Mouse (Mus musculus): ENCODE measurements around the gene Asic1. TPM values are rescaled to one million over a fixed set of nuclear protein-coding genes. Genes with fewer than 3 reads are reported as not detected.
"Not testable (repeated sequence)": the region's sequence is repeated elsewhere in the genome, so short reads cannot be mapped to it uniquely, and the experiment has no call there.

Asic1 gene
- polyA plus RNA-seq, 1 experiment from 2014 or later = 63.6 TPM

DNA sequence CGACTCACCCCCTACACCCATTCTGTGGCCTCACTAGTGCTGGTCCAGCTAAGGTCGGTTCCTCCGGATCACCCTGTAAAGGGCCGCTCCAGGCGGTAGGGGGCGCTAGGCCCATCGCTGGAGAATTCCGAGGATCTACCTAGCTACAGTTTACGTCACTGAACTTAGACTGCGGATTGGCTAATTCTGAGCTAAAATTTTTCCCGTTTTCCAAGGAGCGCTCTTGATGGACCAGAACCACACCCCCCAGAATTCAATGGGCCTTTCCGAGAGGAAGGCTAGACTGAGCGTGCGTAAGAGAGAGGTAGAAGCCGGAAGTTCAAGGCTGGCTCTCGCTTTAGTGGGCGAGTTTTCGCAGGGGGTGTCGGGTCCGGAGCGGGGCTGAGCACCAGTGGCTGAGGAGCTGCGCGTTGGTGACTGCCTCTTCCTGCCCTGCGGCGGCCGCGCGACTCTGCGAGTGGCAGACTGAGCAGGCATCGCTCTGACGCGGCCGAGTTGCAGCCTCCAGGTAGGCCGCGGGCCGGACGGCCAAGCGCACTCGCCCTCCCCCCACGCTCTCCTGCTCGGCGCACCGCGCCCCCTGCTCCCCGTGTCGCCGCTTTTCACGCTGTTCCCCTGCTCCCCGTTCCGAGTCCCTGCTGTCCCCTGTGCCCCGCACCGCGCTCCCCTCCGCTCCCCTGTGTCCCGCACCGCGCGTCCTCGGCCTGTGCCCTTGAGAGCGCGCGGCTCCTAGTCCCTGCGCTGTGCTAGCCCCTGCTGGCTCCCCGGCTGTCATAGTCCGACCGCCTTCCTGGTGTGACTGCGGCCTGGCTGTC, 55.4 kb downstream of the Asic1 start, which contains the start of gene Cox14:
Gene Cox14, plus strand, starts transcription at position 278 of the 815 bp plus-strand sequence.
- H3K27me3 ChIP-seq = no peaks in the 10 kb centered on the region
- under 1% methylated on average over 68 of the region's 68 CpGs for WGBS
- ATAC-seq (ENCODE audit: low FRiP score, low read depth) = peak; percentile 96

DNA sequence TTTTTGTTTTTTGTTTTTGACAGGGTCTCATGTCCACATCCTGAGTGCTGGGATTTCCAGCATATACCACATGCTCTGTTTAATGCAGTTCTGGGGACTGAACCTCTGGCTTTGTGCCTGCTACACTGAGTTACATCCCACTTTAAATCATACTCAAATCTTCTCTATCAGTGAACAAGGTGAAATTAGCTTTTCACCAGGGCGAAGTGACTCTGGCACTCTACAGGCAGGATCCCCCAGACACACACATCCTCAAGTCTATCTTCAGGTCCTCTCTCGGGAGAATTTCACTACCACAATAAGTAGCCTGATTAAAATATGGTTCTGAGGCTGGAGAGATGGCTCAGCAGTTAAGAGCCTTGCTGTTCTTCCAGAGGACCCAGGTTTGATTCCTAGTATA, 56.4 kb downstream of the Asic1 start:
- peaks cover 23% of the 10 kb centered on the region for H3K36me3 ChIP-seq
- peak overlapping the region; percentile 98 for H3K9ac ChIP-seq
- no peak for ATAC-seq (ENCODE audit: low FRiP score, low read depth)
- 81% methylated on average over 2 of the region's 2 CpGs for WGBS
- H3K4me3 ChIP-seq = peak overlapping the region; percentile 96
- peaks cover 29% of the 10 kb centered on the region for H3K4me1 ChIP-seq (replicated peaks)
- H3K27me3 ChIP-seq = no peaks in the 10 kb centered on the region
- H3K9me3 ChIP-seq = no peaks in the 10 kb centered on the region
- H3K27ac ChIP-seq (replicated peaks) = peak overlapping the region; percentile 89
- peak overlapping the region; percentile 76 for H3K4me2 ChIP-seq

More for the DNA sequence above, 55.4 kb downstream of the Asic1 start, which contains the start of gene Cox14:
- Histone ChIP-seq H3K36me3 (peaks cover 22% of the 10 kb centered on the region), H3K4me2 (peak within 1 kb of the TSS; percentile 76), H3K4me3 (peak within 1 kb of the TSS; percentile 96), H3K9me3 (no peaks in the 10 kb centered on the region), H3K27ac (replicated peaks) (peak within 1 kb of the TSS; percentile 89), H3K9ac (peak within 1 kb of the TSS; percentile 98), H3K4me1 (replicated peaks) (peaks cover 29% of the 10 kb centered on the region)

DNA sequence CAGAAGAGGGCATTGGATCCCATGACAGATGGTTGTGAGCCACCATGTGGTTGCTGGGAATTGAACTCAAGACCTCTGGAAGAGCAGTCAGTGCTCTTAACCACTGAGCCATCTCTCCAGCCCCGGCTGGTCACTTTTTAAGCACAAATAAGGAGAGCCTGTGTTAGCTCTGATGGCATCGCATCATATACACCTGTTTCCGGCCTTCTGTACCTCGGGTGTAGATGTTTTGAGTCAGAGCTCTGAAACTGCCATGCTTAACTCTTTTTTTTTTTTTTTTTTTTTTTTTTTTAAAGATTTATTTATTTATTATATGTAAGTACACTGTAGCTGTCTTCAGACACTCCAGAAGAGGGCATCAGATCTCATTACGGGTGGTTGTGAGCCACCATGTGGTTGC, 56.9 kb downstream of the Asic1 start:
- ATAC-seq (ENCODE audit: low FRiP score, low read depth) = not testable (repeated sequence)

GRCm38 (mm10) chr15:99727525-99727924, 57.4 kb downstream of the Asic1 start:
- Histone ChIP-seq H3K4me3 (no peak overlapping the region), H3K27me3 (no peaks in the 10 kb centered on the region), H3K9me3 (no peaks in the 10 kb centered on the region), H3K4me1 (replicated peaks) (peaks cover 29% of the 10 kb centered on the region), H3K27ac (replicated peaks) (no peak overlapping the region), H3K4me2 (no peak overlapping the region), H3K9ac (no peak overlapping the region), H3K36me3 (peaks cover 25% of the 10 kb centered on the region)
- 95% methylated on average over 12 of the region's 12 CpGs for WGBS
- ATAC-seq (ENCODE audit: low FRiP score, low read depth) = no peak

More for the DNA sequence above, 56.9 kb downstream of the Asic1 start:
- WGBS = 90% methylated on average over 4 of the region's 5 CpGs
- H3K4me3 ChIP-seq; H3K9ac ChIP-seq; H3K27me3 ChIP-seq; H3K27ac ChIP-seq (replicated peaks); H3K9me3 ChIP-seq: not testable (repeated sequence)
- Histone ChIP-seq H3K4me1 (replicated peaks) (peaks cover 29% of the 10 kb centered on the region), H3K4me2 (peak overlapping the region; percentile 76; the same call in 1 of the 2 replicates), H3K36me3 (peaks cover 23% of the 10 kb centered on the region)

GRCm38 (mm10) chr15:99728211-99728610, 58.0 kb downstream of the Asic1 start:
- Histone ChIP-seq H3K4me3 (no peak overlapping the region), H3K4me2 (no peak overlapping the region), H3K27ac (replicated peaks) (no peak overlapping the region), H3K9ac (no peak overlapping the region), H3K36me3 (peaks cover 31% of the 10 kb centered on the region), H3K9me3 (no peaks in the 10 kb centered on the region), H3K4me1 (replicated peaks) (peaks cover 23% of the 10 kb centered on the region), H3K27me3 (no peaks in the 10 kb centered on the region)
- WGBS = 95% methylated on average over 5 of the region's 5 CpGs
- no peak for ATAC-seq (ENCODE audit: low FRiP score, low read depth)

DNA sequence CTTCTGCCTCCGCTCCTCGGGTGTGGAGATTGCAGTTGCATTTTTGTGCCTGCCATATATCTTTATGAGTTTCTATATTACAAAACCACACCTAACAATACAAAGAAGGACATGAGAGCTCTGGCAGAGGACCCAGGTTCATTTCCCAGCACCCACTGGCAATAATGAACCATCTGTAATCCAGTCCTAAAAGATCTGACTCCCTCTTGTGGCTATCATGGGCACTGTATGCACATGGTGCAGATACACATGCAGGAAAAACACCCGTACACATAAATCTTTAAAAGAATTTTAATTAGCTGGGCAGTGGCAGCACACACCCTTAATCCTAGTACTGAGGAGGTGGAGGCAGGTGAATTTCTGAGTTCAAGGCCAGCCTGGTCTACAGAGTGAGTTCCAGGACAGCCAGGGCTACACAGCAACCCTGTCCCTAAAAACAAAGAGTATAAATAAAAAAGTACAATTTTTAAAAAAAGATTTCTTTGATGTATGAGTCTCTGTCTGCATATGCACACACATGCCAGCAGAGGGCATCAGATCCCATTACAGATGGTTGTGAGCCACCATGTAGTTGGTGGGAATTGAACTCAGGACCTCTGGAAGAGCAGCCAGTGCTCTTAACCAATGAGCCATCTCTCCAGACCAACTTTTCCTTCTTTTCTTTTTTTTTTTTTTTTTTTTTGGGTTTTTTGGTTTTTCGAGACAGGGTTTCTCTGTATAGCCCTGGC, 59.1 kb downstream of the Asic1 start:
- Histone ChIP-seq H3K4me1 (replicated peaks) (peaks cover 13% of the 10 kb centered on the region), H3K27ac (replicated peaks) (no peak overlapping the region), H3K4me2 (no peak overlapping the region), H3K27me3 (no peaks in the 10 kb centered on the region), H3K9me3 (no peaks in the 10 kb centered on the region), H3K9ac (no peak overlapping the region), H3K36me3 (peaks cover 36% of the 10 kb centered on the region), H3K4me3 (no peak overlapping the region)
- ATAC-seq (ENCODE audit: low FRiP score, low read depth) = no peak
- 94% methylated on average over 4 of the region's 4 CpGs for WGBS

DNA sequence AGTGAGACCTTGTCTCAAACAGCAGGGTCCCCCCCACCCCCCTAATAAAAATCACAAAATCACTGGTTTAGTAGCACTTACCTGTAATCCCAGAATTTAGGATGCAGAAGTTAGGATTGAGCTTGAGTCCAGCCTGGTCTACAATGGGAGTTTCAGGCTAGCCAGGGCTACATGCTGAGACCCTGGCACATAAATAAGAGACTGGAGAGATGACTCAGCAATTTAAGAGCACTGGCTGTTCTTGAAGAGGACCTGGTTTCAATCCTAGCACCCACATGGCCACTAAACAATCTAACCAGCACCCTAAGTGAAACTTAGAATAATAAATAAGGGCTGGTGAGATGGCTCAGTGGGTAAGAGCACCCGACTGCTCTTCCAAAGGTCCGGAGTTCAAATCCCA, 61.0 kb downstream of the Asic1 start:
- WGBS = 100% methylated on average over 2 of the region's 2 CpGs
- Histone ChIP-seq H3K9me3 (no peaks in the 10 kb centered on the region), H3K4me3 (no peak overlapping the region), H3K27me3 (no peaks in the 10 kb centered on the region), H3K27ac (replicated peaks) (no peak overlapping the region), H3K4me1 (replicated peaks) (peaks cover 6% of the 10 kb centered on the region), H3K36me3 (peaks cover 46% of the 10 kb centered on the region), H3K4me2 (no peak overlapping the region), H3K9ac (no peak overlapping the region)
- no peak for ATAC-seq (ENCODE audit: low FRiP score, low read depth)

DNA sequence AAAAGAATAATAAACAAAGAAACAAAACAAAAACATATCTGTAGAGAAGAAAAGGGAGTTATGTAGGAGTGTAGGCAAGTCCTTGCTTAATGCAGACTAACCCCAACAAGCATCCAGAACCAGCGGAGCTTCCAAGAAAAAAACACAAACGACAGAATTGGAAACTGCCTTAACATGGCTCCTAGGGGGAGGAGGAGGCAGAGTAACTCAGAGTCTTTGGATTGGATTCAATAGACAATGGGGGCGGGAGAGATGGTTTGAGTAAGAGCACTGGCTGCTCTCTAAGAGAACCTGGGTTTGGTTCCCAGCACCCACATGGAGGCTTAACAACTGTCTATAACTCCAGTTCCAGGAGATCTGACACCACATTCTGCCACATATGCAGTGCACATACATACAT, 61.5 kb downstream of the Asic1 start:
- H3K36me3 ChIP-seq = peaks cover 50% of the 10 kb centered on the region
- H3K9ac ChIP-seq = no peak overlapping the region
- no peak overlapping the region for H3K4me2 ChIP-seq
- peaks cover 1% of the 10 kb centered on the region for H3K4me1 ChIP-seq (replicated peaks)
- no peaks in the 10 kb centered on the region for H3K9me3 ChIP-seq
- no peaks in the 10 kb centered on the region for H3K27me3 ChIP-seq
- WGBS = 97% methylated on average over 3 of the region's 3 CpGs
- no peak for ATAC-seq (ENCODE audit: low FRiP score, low read depth)
- no peak overlapping the region for H3K27ac ChIP-seq (replicated peaks)
- H3K4me3 ChIP-seq = no peak overlapping the region

DNA sequence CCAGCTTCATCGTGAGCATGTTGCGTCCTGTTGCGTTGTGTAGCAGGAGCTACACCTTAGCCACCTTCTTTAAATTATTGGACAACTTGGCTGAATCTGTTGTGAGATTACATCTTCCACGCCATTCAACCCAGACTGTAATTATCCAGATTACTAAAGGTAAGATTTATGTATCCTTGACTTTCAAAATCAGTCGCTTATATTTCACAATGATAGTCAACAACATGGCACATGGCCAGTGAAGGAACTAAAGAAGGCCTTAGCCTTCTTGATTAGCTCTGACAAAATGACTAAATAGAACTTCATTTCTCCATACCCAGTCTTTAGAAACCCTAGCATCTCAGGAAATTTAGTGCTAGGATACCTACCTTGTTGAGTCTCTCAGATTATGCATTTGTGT, 63.0 kb downstream of the Asic1 start:
- no peak overlapping the region for H3K9ac ChIP-seq
- H3K9me3 ChIP-seq = no peaks in the 10 kb centered on the region
- H3K4me2 ChIP-seq = no peak overlapping the region
- H3K4me3 ChIP-seq = no peak overlapping the region
- no peaks in the 10 kb centered on the region for H3K27me3 ChIP-seq
- 96% methylated on average over 5 of the region's 5 CpGs for WGBS
- peaks cover 56% of the 10 kb centered on the region for H3K36me3 ChIP-seq
- no peak for ATAC-seq (ENCODE audit: low FRiP score, low read depth)
- no peaks in the 10 kb centered on the region for H3K4me1 ChIP-seq (replicated peaks)
- H3K27ac ChIP-seq (replicated peaks) = no peak overlapping the region

GRCm38 (mm10) chr15:99735631-99736030, 65.5 kb downstream of the Asic1 start:
- 98% methylated on average over 2 of the region's 2 CpGs for whole genome bisulfite sequencing
- peaks cover 67% of the 10 kb centered on the region for H3K36me3 ChIP-seq
- ATAC-seq (ENCODE audit: low FRiP score, low read depth) = no peak
- H3K9ac ChIP-seq = no peak overlapping the region
- no peaks in the 10 kb centered on the region for H3K27me3 ChIP-seq
- no peak overlapping the region for H3K27ac ChIP-seq (replicated peaks)
- no peak overlapping the region for H3K4me2 ChIP-seq
- no peaks in the 10 kb centered on the region for H3K4me1 ChIP-seq (replicated peaks)
- no peak overlapping the region for H3K4me3 ChIP-seq
- no peaks in the 10 kb centered on the region for H3K9me3 ChIP-seq

GRCm38 (mm10) chr15:99736675-99737074, 66.5 kb downstream of the Asic1 start:
- Histone ChIP-seq H3K36me3 (peaks cover 67% of the 10 kb centered on the region), H3K27me3 (no peaks in the 10 kb centered on the region), H3K9me3 (no peaks in the 10 kb centered on the region), H3K27ac (replicated peaks) (no peak overlapping the region), H3K4me2 (no peak overlapping the region), H3K4me1 (replicated peaks) (no peaks in the 10 kb centered on the region), H3K4me3 (no peak overlapping the region), H3K9ac (no peak overlapping the region)
- ATAC-seq (ENCODE audit: low FRiP score, low read depth) = no peak
- 94% methylated on average over 11 of the region's 11 CpGs for WGBS

DNA sequence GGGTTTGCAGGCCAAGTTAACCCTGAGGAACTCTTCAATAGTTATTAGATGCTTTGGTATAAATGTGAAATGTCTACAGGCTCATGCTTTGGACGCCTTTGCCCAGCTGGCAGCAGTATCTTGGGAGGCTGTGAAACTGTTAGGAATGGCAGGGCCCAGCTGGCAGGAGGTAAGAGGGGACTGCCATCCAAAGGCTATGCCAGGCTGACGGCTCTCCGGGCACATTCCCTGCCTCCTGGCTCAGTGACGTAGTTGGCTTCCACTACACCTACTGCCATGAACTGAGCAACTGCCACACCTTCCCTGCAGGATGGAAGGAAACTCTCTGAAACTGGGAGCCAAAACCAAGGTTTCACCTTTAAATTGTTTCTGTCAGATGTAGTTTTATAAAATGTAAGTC, 70.1 kb downstream of the Asic1 start:
- Histone ChIP-seq H3K4me3 (no peak overlapping the region), H3K27ac (replicated peaks) (no peak overlapping the region), H3K27me3 (no peaks in the 10 kb centered on the region), H3K36me3 (peaks cover 69% of the 10 kb centered on the region), H3K9ac (no peak overlapping the region), H3K4me1 (replicated peaks) (no peaks in the 10 kb centered on the region), H3K4me2 (no peak overlapping the region), H3K9me3 (no peaks in the 10 kb centered on the region)
- ATAC-seq (ENCODE audit: low FRiP score, low read depth) = no peak
- WGBS = 93% methylated on average over 4 of the region's 4 CpGs
